Mouse (Mus musculus) lung, postnatal 0 days (tissue): ENCODE results near the gene Mbnl2. TPM values are rescaled to one million over a fixed set of nuclear protein-coding genes. Genes with fewer than 3 reads are reported as not detected.

Experiments used
- ATAC-seq: fragments of 200-750 bp; cut with Nextera tagmentation; 2 replicates; pipeline ENCODE4 v1.8.0; 2017; ENCODE audit warnings: moderate library complexity
- DNase-seq: peaks from one replicate; pipeline ENCODE4 v3.0.0-alpha.2; 2016; ENCODE audit warnings: low spot score
- H3K27ac ChIP-seq: fragments of 300-500 bp; sonication (generic); 2 replicates; pipeline ENCODE4 v1.5.1; 2014; ENCODE audit warnings: antibody characterized with exemption, mild to moderate bottlenecking, low read length, mixed read lengths
- H3K27me3 ChIP-seq: fragments of 300-500 bp; sonication (generic); replicated peaks from 2 replicates; pipeline ENCODE4 v1.6.1; 2014; ENCODE audit warnings: low read length, mixed read lengths; ENCODE audit not compliant: insufficient read depth
- H3K36me3 ChIP-seq: fragments of 300-500 bp; sonication (generic); 2 replicates; pipeline ENCODE4 v1.6.1; 2014; ENCODE audit warnings: low read length, mixed read lengths; ENCODE audit not compliant: insufficient read depth
- H3K4me1 ChIP-seq: fragments of 300-500 bp; sonication (generic); 2 replicates; pipeline ENCODE4 v1.6.1; 2014; ENCODE audit warnings: antibody characterized with exemption, low read depth, low read length, mixed read lengths; ENCODE audit not compliant: insufficient read depth
- H3K4me2 ChIP-seq: fragments of 300-500 bp; sonication (generic); replicated peaks from 2 replicates; pipeline ENCODE4 v1.6.1; 2014; ENCODE audit warnings: low read depth, mild to moderate bottlenecking, low read length, moderate library complexity, mixed read lengths
- H3K4me3 ChIP-seq: fragments of 300-500 bp; sonication (generic); 2 replicates; pipeline ENCODE4 v1.5.1; 2014; ENCODE audit warnings: low read depth, low read length
- H3K9ac ChIP-seq: fragments of 300-500 bp; sonication (generic); replicated peaks from 2 replicates; pipeline ENCODE4 v1.6.1; 2014; ENCODE audit warnings: low read depth, mild to moderate bottlenecking
- H3K9me3 ChIP-seq: fragments of 300-500 bp; sonication (generic); 2 replicates; pipeline ENCODE4 v1.6.1; 2016; ENCODE audit warnings: low read length, mixed read lengths
- CTCF ChIP-seq: IDR thresholded peaks from 2 replicates; pipeline ENCODE4 v1.5.1; 2016; ENCODE audit warnings: antibody characterized with exemption, mild to moderate bottlenecking
- EP300 ChIP-seq: IDR thresholded peaks from 2 replicates; pipeline ENCODE4 v1.6.1; 2016; ENCODE audit warnings: antibody characterized with exemption, mild to moderate bottlenecking, control low read depth
- WGBS: fragments of 180-500 bp; shearing (Covaris S2); extraction: QIAGEN DNeasy Blood & Tissue Kit; methylation state at CpG from one replicate; pipeline ENCODE4 v1.1.7; 2014; 5-methylcytosine and 5-hydroxymethylcytosine counted together
- polyA plus RNA-seq: library from polyadenylated mRNA; unstranded; fragments of >200 nt; fragmentation: Nextera tagmentation; extraction: Ambion mirVana; gene quantifications from 2 replicates; pipeline ENCODE4 v1.2.1, GENCODE M21; 2015

The Mbnl2 gene
- polyA plus RNA-seq, 1 experiment from 2014 or later: 171 TPM

- peaks cover 29% of the 10 kb centered on the region; the same call in 1 of the 2 replicates for H3K4me1 ChIP-seq
- peak overlapping the region; percentile 21; the same call in 1 of the 2 replicates for H3K27ac ChIP-seq
- H3K4me3 ChIP-seq: no peak overlapping the region
- TF ChIP-seq EP300 (no peak), CTCF (no peak)
- DNase-seq (no peak), ATAC-seq (no peak)
- H3K4me2 ChIP-seq: no peak overlapping the region
- H3K27me3 ChIP-seq: no peaks in the 10 kb centered on the region
- H3K36me3 ChIP-seq: no peaks in the 10 kb centered on the region
- WGBS: 47% methylated on average over 6 of the region's 6 CpGs
- H3K9me3 ChIP-seq: no peaks in the 10 kb centered on the region
- no peak overlapping the region for H3K9ac ChIP-seq
Observed at GRCm38 (mm10) chr14:120335871-120336270, 60.4 kb downstream of the Mbnl2 start.

GRCm38 (mm10) chr14:120336380-120336779 lies 60.9 kb downstream of the Mbnl2 start:
- H3K36me3 ChIP-seq: no peaks in the 10 kb centered on the region
- no peaks in the 10 kb centered on the region for H3K9me3 ChIP-seq
- DNase-seq: peak; percentile 69
- H3K4me1 ChIP-seq: peaks cover 29% of the 10 kb centered on the region; the same call in 1 of the 2 replicates
- no peak overlapping the region for H3K4me3 ChIP-seq
- 41% methylated on average over 7 of the region's 7 CpGs for WGBS
- TF ChIP-seq EP300 (no peak), CTCF (no peak)
- H3K27ac ChIP-seq: peak overlapping the region; percentile 21; the same call in 1 of the 2 replicates
- H3K9ac ChIP-seq: no peak overlapping the region
- ATAC-seq: peak; percentile 70
- no peak overlapping the region for H3K4me2 ChIP-seq
- no peaks in the 10 kb centered on the region for H3K27me3 ChIP-seq

GRCm38 (mm10) chr14:120336841-120337240 lies 61.4 kb downstream of the Mbnl2 start:
- Histone ChIP-seq H3K27me3 (no peaks in the 10 kb centered on the region), H3K9me3 (no peaks in the 10 kb centered on the region), H3K4me3 (no peak overlapping the region), H3K4me1 (peaks cover 29% of the 10 kb centered on the region; the same call in 1 of the 2 replicates), H3K4me2 (no peak overlapping the region), H3K27ac (0 out of 2 replicates have a peak overlapping the region, but pooled peaks have one; percentile 26), H3K9ac (no peak overlapping the region), H3K36me3 (no peaks in the 10 kb centered on the region)
- WGBS: 54% methylated on average over 8 of the region's 8 CpGs
- no peak for TF ChIP-seq EP300
- no peak for TF ChIP-seq CTCF
- no peak for DNase-seq
- ATAC-seq: no peak

GRCm38 (mm10) chr14:120337731-120338462 lies 62.4 kb downstream of the Mbnl2 start:
- peak; percentile 72 for DNase-seq
- Histone ChIP-seq H3K36me3 (no peaks in the 10 kb centered on the region), H3K4me3 (no peak overlapping the region), H3K27ac (peak overlapping the region; percentile 64), H3K4me1 (peaks cover 29% of the 10 kb centered on the region; the same call in 1 of the 2 replicates), H3K9me3 (no peaks in the 10 kb centered on the region), H3K9ac (no peak overlapping the region), H3K4me2 (no peak overlapping the region), H3K27me3 (no peaks in the 10 kb centered on the region)
- WGBS: 31% methylated on average over 7 of the region's 7 CpGs
- ATAC-seq: peak; percentile 71
- no peak; the same call in 1 of the 2 replicates for TF ChIP-seq EP300
- no peak for TF ChIP-seq CTCF

- Histone ChIP-seq H3K36me3 (no peaks in the 10 kb centered on the region), H3K4me2 (no peak overlapping the region), H3K27me3 (no peaks in the 10 kb centered on the region), H3K4me3 (no peak overlapping the region), H3K27ac (peak overlapping the region; percentile 64; the same call in 1 of the 2 replicates), H3K9ac (no peak overlapping the region), H3K4me1 (peaks cover 29% of the 10 kb centered on the region; the same call in 1 of the 2 replicates), H3K9me3 (no peaks in the 10 kb centered on the region)
- DNase-seq: no peak
- no peak for TF ChIP-seq EP300
- no peak for TF ChIP-seq CTCF
- 68% methylated on average over 3 of the region's 3 CpGs for WGBS
- ATAC-seq: no peak
Observed at GRCm38 (mm10) chr14:120338706-120339105, 63.2 kb downstream of the Mbnl2 start.

- DNase-seq (peak; percentile 68), ATAC-seq (peak; percentile 55)
- 64% methylated on average over 6 of the region's 6 CpGs for WGBS
- Histone ChIP-seq H3K4me3 (no peak overlapping the region), H3K9me3 (no peaks in the 10 kb centered on the region), H3K36me3 (peaks cover 11% of the 10 kb centered on the region; the same call in 1 of the 2 replicates), H3K27me3 (no peaks in the 10 kb centered on the region), H3K27ac (no peak overlapping the region), H3K9ac (no peak overlapping the region), H3K4me2 (no peak overlapping the region), H3K4me1 (peaks cover 16% of the 10 kb centered on the region; the same call in 1 of the 2 replicates)
- TF ChIP-seq CTCF (no peak), EP300 (no peak)
Observed at GRCm38 (mm10) chr14:120341912-120342311, 66.4 kb downstream of the Mbnl2 start.
